Mouse (Mus musculus) leukemia stem cell, adult 10-12 weeks (primary cell): ENCODE data around the gene Ralgds. TPM values are rescaled to one million over a fixed set of nuclear protein-coding genes. Genes with fewer than 3 reads are reported as not detected.

ENCODE experiments used
- polyA plus RNA-seq: library from polyadenylated mRNA; stranded (reverse); fragments of >175 nt; gene quantifications from 2 replicates; pipeline ENCODE4 v1.2.3, GENCODE M21; 2012; ENCODE audit warnings: low replicate concordance

Gene Ralgds
- polyA plus RNA-seq: 8.7 and 10.7 TPM in 2 replicates

GRCm38 (mm10) chr2:28512798-28513401 lies at the start of gene Ralgds:
TSS of gene Ralgds (plus strand) at chr2:28513125.

GRCm38 (mm10) chr2:28465836-28466518 lies 46.9 kb upstream of the Ralgds start, which contains the start of gene 1700007K13Rik:
TSS of gene 1700007K13Rik (minus strand) at chr2:28466332.

DNA sequence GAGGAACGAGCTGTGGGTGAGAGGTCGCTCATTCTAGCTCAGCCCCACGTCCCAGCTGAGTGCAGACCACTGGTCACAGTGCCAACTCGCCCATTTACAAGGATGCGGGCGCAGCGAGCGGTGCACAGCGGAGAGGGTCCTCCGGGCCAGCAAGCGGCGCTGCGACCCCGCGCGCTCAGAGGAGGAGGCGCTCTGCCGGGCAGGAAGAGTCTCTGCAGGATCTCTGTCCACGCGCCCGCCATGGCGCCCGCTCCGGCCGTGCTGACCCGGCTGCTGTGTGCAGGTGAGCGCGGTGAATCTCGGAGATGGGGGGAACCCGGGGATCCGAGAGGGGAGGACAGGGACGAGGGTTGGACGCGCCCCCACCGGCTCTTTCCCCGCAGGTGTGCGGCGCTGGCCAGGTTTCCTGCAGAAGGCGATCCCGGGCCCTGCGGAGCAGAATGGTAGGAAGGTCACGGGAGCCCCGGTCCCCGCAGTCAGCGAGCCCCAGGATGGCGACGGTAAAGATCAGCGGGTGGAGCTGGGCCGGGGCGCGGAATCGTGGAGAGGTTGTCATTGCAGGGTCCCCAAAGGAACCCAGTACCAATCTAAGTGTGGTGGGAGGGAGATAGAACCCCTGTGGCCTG lies 45.0 kb upstream of the Ralgds start, which contains the start of gene Mrps2:
Gene Mrps2, plus strand, starts transcription at position 207 of the 626 bp plus-strand sequence.

GRCm38 (mm10) chr2:28496671-28497070 lies 16.3 kb upstream of the Ralgds start, which contains the start of gene Gbgt1:
TSS of gene Gbgt1 (plus strand) at chr2:28496891.

GRCm38 (mm10) chr2:28505795-28506194 lies 7.1 kb upstream of the Ralgds start, which contains the start of gene Gm10134:
TSS of gene Gm10134 (plus strand) at chr2:28506095.

GRCm38 (mm10) chr2:28563303-28563702 lies 50.4 kb downstream of the Ralgds start, which contains the start of gene Cel:
TSS of gene Cel (minus strand) at chr2:28563403.

DNA sequence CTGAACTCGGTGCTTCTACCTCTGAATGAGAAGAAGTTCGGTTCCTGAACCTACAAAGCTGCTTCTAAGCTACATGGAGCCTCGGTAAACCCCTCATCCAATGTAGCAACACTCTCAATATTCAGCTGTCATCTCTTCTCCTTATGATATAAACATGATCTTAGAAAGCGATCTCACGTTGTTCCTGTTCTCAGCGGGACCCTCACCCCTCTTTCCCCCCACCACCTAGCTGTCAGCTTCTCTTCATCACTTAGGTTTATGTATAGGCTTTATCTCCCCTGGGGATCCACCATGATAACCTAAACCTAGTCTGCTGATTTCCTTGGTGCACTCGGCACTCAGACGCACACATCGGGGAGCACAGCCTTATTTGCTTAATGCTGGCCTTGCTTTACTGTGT lies 70.7 kb downstream of the Ralgds start, which contains the start of gene Gtf3c5:
Gene Gtf3c5, minus strand, starts transcription at position 101 of the 400 bp plus-strand sequence.

Other genes starting within 250 kb of the Ralgds start
- gene Ppp1r26, start 66.3 kb upstream of the Ralgds start, polyA plus RNA-seq: 0.10 and 0.14 TPM in 2 replicates
- gene 1700007K13Rik, start 46.8 kb upstream of the Ralgds start, polyA plus RNA-seq: 0.32 TPM in 1 of 2 replicates, not detected in the other
- gene Mrps2, start 45.1 kb upstream of the Ralgds start, polyA plus RNA-seq: 34.5 and 35.9 TPM in 2 replicates
- 1.3 TPM in 1 of 2 replicates, not detected in the other for gene Gbgt1, start 16.2 kb upstream of the Ralgds start, polyA plus RNA-seq
- gene Gm10134, start 7.0 kb upstream of the Ralgds start, polyA plus RNA-seq: not detected in 2 replicates
- gene Cel, start 50.3 kb downstream of the Ralgds start, polyA plus RNA-seq: not detected in 2 replicates
- gene Gtf3c5, start 70.6 kb downstream of the Ralgds start, polyA plus RNA-seq: 7.2 and 15.0 TPM in 2 replicates
- gene Gfi1b, start 108.9 kb downstream of the Ralgds start, polyA plus RNA-seq: 124 and 376 TPM in 2 replicates
- gene Tsc1, start 128.1 kb downstream of the Ralgds start, polyA plus RNA-seq: 1.7 and 6.7 TPM in 2 replicates
- not detected in 2 replicates for gene Spaca9, start 186.6 kb downstream of the Ralgds start, polyA plus RNA-seq
- gene Ak8, start 187.0 kb downstream of the Ralgds start, polyA plus RNA-seq: 0.18 TPM in 1 of 2 replicates, not detected in the other